Mouse (Mus musculus): ENCODE data around the gene Il9.

The Il9 gene

DNA sequence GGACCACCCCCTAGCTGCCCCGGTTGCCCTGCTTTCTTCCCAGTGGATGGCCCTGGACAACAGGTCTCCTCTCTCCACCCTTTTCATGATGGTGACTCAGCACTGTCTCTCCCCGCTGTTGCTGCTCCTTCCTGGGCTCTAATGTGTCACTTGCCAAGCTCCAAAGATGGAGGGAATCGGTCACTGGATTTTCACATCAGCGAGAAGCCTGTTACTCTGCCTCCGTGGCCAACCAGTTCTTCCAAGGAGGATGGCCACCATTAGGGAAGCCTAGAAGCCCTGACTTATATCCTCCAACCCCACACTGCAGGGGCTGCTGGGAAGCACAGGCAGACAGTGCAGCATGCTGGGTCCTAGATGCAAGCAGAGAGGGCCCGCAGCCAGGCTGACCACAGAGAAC, 10.8 kb downstream of the Il9 start:
- DNase-seq (ENCODE audit: low spot score) = no peak

DNA sequence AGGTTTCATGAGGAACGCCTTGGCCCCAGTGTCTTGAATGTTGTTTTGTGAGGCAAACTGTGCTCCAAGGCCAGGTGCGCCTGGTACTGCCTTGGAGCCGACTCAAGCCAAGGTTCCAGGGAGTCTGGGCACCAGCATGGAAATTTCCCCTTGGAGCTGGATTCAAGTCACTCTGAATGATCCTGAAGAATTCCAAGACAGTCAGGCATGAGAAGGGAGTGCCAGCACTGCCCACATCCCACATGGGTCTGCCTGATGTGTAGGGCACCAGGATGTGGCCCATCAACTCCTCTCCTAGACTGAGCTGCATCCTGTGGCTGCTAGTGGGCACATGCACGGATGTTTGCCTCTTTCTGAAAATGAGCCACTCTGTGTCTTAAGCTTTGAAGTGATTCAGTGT, 13.5 kb downstream of the Il9 start:
- DNase-seq (ENCODE audit: low spot score) = no peak

DNA sequence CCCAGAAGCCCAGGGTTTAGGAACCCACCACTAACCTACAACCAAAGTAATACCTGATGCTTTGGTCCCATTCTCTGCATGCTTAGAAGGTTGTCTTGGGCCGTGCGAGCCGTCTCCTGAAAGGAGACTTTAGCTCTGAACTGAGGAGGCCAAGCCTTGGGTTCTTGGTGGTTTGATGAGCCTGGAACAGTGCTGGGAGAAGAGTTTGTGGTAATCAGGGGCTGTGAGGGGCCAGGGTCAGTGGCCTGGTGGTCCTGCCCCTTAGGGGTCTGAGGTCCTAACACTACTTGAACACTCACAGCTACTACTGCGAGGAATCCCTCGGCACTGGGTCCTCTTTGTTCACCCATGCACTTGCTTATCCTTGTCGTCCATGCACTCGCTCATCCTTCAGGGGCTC, 14.3 kb downstream of the Il9 start:
- DNase-seq (ENCODE audit: low spot score) = no peak

DNA sequence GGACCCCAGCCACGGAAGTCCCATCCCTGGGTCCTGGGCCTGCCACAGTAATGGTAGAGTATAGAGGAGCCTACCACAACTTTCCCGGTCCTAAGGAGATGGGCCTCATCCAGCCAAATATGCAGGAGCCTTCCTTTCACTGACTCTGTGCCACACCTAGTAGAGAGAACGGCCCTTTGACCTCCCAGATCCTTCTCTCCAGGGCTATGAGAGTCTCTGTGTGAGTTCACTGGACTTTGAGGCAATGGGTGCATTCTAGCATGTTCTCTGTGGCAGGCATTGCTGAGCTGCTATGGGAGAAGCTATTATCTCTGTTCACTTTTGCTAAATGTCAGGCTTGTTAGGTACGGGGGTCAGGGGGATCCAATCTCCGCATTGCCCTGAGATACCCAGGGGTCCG, 18.3 kb downstream of the Il9 start:
- no peak for DNase-seq (ENCODE audit: low spot score)

DNA sequence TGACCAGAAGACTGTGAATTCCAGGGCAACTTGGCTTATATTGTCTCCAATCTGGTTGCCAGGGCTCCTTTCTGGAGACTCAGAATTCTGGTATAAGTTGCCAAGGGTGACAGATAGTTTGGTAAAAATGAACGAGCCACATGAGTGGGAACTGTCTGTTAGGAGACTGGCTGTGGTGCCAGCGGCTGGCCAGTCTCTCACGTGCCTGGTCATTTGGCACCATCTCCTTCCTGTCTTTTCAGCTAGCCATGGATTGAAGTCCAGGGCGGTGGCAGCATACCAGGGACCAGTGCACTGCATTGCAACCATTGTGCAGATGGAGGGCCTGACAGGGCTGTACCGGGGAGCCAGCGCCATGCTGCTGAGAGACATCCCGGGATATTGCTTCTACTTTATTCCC, 18.8 kb downstream of the Il9 start:
- DNase-seq (ENCODE audit: low spot score) = no peak

DNA sequence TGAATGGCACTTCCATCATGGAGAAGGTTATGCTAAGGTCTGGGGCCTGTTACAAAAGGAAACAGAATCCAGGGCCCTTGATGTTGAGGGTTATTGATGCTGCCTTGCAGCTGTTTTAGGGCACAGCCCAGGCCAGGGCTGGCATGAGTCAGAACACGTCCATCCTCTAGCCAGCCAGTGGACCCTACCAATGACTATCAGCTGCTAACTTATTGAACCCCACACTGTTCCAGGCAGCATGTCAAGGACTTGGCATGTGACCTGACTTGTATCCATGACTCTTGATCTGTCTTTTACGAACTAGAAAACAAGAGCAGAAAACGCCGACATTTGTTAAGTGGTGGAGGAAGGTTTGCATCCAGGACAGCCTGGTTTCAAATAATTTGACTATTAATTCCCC, 19.3 kb downstream of the Il9 start:
- DNase-seq (ENCODE audit: low spot score) = no peak

DNA sequence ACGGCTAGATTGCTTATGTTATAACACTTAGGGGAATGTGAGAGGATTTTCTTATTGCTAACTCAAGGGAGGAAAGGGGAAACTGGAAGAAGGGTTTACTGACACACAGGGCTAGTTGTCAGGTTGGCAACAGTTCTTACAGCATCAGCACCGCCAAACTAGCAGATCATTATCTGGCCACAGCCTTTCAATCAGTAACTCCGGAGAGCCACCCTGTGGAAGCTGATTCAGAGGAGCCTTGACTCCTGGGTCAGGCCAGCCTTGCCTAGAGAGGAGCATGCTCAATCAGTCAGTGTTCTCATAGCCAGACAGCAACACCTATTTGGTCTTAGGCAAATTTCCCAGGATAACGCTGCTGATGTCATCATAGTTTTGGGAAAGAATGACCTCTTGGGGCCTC, 20.6 kb downstream of the Il9 start:
- DNase-seq (ENCODE audit: low spot score) = no peak

DNA sequence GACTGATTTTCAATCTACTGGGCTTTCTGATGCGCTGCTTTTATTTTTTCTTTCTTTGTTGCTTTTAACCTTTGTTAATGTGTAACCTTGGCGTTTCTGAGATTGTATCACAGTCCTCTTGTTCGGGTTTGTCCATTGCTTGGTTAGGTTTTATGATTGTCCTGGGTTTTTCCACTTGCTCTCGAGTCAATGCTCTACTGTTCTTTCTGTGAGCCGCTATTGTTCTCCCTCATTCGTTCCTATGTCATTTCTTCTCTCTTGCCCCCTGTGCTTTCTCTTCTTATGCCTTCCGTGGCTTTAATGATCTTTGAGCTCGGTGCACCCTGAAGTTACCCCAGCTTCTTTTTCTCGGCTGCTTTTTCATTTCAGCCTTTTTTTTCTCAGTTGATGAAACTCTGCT, 24.0 kb downstream of the Il9 start:
- no peak for DNase-seq (ENCODE audit: low spot score)

DNA sequence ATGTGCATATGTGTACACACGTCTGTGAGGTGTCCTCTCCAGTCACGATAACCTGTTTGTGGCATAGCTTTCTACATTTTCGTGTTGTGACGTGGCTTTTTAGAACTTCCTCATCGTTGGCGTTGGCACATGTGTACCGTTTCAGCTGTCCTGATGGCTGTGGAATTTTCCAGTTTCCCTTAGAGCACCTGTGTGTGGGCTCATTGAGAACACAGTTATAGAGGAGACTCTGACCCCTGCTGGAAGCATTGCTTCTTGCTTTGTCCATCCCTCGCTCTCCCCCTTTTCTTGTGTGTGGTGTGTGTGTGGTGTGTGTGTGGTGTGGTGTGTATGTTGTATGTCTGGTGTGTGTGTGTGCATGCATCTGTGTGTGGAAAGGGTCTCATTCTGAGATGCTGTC, 32.0 kb downstream of the Il9 start:
- DNase-seq (ENCODE audit: low spot score) = no peak

DNA sequence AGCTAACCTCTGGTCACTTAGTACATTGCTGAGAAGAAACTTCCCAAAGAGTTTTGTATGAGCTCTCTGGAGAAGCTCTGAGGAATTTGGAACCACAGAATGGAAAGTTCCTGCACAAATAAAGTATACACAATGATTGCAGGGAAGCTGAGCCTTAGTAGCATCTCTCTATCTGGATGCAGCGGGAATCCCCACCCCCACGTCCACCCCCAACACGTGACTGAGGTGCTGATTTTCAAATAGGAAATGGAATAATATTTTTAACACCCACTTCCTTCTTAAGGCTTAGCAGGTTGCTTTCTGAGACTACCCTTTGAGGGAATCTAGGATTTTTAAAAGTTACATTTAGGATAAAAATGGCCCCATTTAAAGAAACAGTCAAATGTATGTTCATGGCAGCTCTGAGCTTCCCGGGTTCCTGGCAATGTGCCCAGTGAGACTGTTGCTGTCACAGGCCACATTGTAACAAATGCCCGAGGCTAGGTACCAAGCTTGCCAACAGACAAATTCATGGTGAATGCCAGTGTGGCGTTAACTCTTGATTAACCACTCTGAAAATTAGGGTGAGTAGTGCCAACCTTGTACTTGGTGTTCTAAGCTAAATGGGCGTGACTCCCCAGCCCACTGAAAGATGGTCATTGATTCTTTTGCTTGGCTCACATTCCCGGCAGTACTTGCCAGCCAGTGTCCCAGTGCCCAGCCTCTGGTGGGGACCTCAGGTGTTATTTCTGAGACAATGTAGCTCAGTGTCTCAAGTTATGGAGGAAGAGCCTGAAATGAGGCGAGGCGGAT, 32.6 kb downstream of the Il9 start:
- DNase-seq (ENCODE audit: low spot score) = no peak

DNA sequence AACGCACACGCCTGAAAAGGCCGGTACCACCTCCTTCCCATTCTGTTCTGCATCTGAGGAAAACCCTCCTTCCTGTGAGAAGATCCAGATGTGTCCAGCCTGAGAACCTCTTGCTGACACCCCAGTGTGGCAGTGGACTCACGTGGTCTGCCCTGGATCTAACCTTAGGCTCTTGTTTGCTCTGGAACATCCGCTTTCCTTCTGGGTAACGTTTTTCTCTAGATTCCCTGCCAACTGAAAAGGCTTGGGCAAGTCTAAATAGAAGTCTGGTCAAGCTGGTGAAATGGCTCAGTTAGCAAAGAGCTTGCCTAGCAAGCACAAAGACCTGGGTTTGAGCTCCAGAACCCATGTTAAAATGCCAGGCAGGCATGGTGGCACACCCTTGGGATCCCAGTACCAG, 37.0 kb downstream of the Il9 start:
- no peak for DNase-seq (ENCODE audit: low spot score)

DNA sequence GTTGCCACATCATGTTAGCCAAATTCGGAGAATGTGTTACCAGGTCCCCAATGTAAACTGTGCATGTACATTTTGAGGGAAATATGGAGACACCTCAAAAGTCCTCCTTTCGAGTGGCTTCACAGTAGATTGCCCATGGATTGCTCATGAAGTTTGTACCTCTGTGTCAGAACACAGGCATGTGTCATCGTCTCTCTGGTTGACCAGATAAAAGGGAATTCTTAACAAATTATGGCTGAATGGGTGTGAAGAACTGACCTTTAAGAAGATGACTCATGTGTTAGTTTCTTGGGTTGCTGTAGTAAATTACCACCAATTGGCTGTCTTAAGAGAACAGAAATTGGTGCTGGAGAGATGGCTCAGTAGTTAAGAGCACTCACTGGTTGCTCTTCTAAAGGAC, 37.9 kb downstream of the Il9 start:
- no peak for DNase-seq (ENCODE audit: low spot score)

DNA sequence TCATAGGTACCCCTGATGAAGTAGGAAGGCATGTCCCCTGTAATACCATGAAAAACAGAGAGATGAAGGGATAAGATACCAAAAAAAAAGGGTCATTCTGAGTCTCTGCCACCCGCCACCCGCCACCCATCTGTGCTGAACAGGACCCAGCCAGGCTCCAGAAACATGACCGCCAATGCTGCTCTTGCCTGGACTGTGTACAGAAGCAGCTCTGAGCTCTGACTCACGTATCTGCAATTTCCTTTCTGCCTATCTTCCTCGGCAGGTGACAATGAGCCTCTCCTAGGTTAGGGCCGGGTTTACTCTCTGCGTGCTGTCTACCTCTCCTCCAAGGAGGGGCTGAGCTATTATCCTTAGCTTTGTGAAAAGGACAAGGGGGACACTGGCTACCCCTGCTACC, 38.6 kb downstream of the Il9 start:
- no peak for DNase-seq (ENCODE audit: low spot score)

DNA sequence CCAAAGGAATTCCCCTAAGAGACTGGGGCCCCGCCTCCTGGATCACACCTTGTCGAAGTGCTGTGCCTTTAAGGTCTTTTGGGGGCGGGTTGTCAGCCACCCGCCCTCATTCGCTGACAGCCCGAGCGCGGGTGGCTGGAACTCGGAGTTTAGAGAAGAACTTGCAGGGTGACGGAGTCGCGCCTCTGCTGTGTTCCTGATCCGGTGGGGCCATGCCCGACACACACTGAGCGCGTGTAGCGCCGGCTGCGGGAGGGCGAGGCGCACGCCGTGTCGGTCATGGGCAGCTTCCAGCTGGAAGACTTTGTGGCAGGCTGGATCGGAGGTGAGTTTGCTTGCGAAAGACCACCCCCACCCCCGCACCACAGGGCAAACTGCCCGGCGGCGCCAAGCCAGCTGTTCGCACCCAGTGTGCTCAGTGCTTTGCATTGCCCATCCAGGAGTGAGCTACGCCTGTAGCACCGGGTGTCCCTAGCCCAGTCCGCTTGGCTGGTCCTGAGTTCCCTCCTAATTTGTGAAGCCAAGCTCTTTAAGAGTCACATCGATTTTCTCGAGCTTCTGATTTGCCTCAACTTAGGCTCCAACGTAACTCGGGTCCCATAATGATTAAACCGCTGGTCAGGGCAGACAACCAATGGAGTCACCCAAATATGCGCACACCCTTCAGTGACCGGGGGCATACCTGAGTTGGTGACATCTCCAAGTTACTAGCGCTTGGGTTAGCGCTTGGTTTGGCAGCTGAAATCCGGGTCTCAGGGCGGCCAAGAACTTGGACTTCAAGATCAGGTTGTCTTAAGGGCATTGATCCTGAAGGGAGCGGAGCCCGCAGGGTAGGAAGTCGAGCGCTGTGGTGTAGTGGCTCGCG, 43.6 kb downstream of the Il9 start, which contains the start of gene Slc25a48:
Gene Slc25a48, plus strand, starts transcription at position 145 of the 865 bp plus-strand sequence.
- peak; percentile 43 for DNase-seq (ENCODE audit: low spot score)

DNA sequence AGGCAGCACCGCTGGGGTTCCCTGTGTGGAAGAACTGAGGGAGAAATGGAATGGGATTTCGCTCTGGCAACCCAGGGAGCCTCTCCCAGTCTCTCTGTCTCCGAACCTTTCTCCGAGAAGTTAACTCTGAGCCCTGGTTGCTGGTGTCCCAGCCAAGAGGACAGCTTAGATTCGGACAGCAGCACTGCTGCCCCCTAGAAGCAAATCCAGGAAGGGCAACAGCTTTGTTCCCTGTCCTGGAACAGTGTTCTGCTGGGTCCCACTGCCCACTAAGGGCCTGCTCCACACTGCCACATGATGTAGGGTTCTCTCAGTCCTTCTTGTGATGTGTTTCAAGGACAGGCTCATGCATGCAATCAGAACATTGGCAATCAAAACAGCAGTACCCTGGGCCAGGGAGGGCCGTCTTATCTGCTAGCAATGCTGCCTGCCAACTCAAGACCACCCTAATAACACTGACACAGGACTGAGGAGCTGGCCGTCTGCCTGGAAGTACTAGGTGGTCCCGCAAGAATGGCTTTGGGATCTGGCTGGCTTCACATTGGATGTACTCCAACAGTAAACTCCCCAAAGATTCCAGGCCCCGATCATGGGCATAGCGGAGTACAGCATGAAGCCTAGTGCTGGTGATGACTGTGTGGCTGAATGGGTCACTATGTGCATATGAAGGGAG, 46.3 kb downstream of the Il9 start:
- peak; percentile 37 for DNase-seq (ENCODE audit: low spot score)

DNA sequence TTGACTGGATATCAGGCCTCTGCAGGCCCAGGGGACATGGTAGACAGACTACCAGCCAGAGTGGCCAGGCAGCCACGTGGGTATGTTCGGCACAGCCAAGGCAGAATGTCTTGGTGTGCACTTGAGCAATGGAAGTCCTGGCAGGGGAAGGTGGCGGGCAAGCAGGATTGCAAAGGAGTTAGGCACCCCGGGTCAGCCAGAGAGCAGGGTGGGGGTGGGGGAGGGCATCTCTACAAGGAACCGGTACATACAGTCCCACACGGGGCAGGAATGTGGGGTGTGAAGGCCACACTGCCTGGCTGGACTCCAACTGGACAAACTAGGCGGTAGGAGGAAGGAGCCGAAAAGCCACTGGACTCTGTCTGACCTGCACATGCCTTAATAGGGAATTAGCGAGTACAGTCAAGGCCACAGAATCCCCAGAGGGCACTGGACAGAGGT, 47.7 kb downstream of the Il9 start:
- no peak for DNase-seq (ENCODE audit: low spot score)

DNA sequence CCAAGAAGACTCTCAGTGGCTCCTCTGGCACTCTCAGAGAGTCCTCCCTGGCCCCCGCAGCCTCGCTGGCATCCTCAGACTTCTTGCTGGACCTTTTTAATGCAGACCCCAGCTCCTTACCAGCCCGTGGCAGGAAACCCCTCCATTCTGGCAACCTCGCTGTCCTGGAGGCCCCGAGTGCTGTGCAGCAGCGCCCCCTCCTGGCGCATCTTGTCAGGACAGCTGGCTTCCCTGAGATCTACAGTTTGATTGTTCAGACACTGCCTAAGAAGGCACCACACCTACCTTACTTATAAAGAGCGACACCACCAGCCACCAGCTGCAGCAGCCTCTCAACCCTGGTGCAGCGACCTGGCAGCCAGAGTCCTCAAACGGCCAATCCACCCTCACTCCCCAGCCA, 48.6 kb downstream of the Il9 start:
- DNase-seq (ENCODE audit: low spot score) = peak; percentile 90

DNA sequence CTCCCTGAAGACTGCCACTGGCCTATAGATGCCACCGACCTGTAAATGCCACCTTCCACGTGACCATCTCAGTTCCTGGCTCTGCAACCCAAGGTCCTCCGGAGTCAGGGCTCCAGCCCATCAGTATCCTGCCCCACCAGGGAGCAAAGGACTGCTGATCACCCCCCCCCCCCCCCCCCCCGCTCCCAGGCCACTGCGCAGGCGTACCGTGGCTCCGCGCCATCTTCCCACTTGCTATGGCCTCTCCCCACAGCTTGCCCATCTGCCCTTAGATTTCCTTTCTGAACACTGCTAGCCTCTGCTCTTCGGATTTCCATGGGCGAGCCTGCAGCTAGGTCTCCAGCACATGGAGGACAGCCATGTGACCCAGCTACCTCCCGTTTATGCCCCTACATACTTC, 49.5 kb downstream of the Il9 start:
- no peak for DNase-seq (ENCODE audit: low spot score)
